Mouse (Mus musculus): ENCODE results near the gene Fgd6. TPM values are rescaled to one million over a fixed set of nuclear protein-coding genes. Genes with fewer than 3 reads are reported as not detected.

The Fgd6 gene
- polyA plus RNA-seq, 1 experiment from 2014 or later = 3.1 TPM

GRCm38 (mm10) chr10:94050736-94051135 lies 14.9 kb downstream of the Fgd6 start:
- Histone ChIP-seq H3K4me1 (ENCODE audit: control insufficient read depth, insufficient read depth, low read length) (no peaks in the 10 kb centered on the region), H3K9me3 (ENCODE audit: control insufficient read depth, low read length) (no peaks in the 10 kb centered on the region), H3K9ac (replicated peaks; ENCODE audit: low read length) (no peak overlapping the region), H3K4me3 (replicated peaks; ENCODE audit: low read depth, low read length) (no peak overlapping the region), H3K27ac (replicated peaks; ENCODE audit: low read depth, low read length) (no peak overlapping the region), H3K27me3 (ENCODE audit: control insufficient read depth, insufficient read depth, low read length) (no peaks in the 10 kb centered on the region), H3K4me2 (ENCODE audit: low read length) (no peak overlapping the region), H3K36me3 (ENCODE audit: control insufficient read depth, insufficient read depth, low read length) (no peaks in the 10 kb centered on the region)
- WGBS = 95% methylated on average over 5 of the region's 5 CpGs
- DNase-seq (no peak), ATAC-seq (ENCODE audit: low FRiP score, low TSS enrichment) (no peak)

GRCm38 (mm10) chr10:94056487-94056886 lies 20.7 kb downstream of the Fgd6 start:
- Histone ChIP-seq H3K27ac (replicated peaks; ENCODE audit: low read depth, low read length) (no peak overlapping the region), H3K27me3 (ENCODE audit: control insufficient read depth, insufficient read depth, low read length) (no peaks in the 10 kb centered on the region), H3K4me1 (ENCODE audit: control insufficient read depth, insufficient read depth, low read length) (no peaks in the 10 kb centered on the region), H3K4me3 (replicated peaks; ENCODE audit: low read depth, low read length) (no peak overlapping the region), H3K9me3 (ENCODE audit: control insufficient read depth, low read length) (no peaks in the 10 kb centered on the region), H3K9ac (replicated peaks; ENCODE audit: low read length) (no peak overlapping the region), H3K4me2 (ENCODE audit: low read length) (no peak overlapping the region), H3K36me3 (ENCODE audit: control insufficient read depth, insufficient read depth, low read length) (no peaks in the 10 kb centered on the region)
- DNase-seq (no peak), ATAC-seq (ENCODE audit: low FRiP score, low TSS enrichment) (no peak)
- WGBS = 85% methylated on average over 6 of the region's 6 CpGs

- Histone ChIP-seq H3K4me2 (ENCODE audit: low read length) (no peak overlapping the region), H3K9ac (replicated peaks; ENCODE audit: low read length) (no peak overlapping the region), H3K4me1 (ENCODE audit: control insufficient read depth, insufficient read depth, low read length) (no peaks in the 10 kb centered on the region), H3K9me3 (ENCODE audit: control insufficient read depth, low read length) (no peaks in the 10 kb centered on the region), H3K4me3 (replicated peaks; ENCODE audit: low read depth, low read length) (no peak overlapping the region), H3K27ac (replicated peaks; ENCODE audit: low read depth, low read length) (no peak overlapping the region), H3K27me3 (ENCODE audit: control insufficient read depth, insufficient read depth, low read length) (no peaks in the 10 kb centered on the region), H3K36me3 (ENCODE audit: control insufficient read depth, insufficient read depth, low read length) (no peaks in the 10 kb centered on the region)
- DNase-seq (no peak), ATAC-seq (ENCODE audit: low FRiP score, low TSS enrichment) (no peak)
- 95% methylated on average over 8 of the region's 8 CpGs for WGBS
Measured at GRCm38 (mm10) chr10:94059618-94060055, 23.8 kb downstream of the Fgd6 start.

GRCm38 (mm10) chr10:94060190-94060589 lies 24.4 kb downstream of the Fgd6 start:
- Histone ChIP-seq H3K4me3 (replicated peaks; ENCODE audit: low read depth, low read length) (no peak overlapping the region), H3K9ac (replicated peaks; ENCODE audit: low read length) (no peak overlapping the region), H3K27ac (replicated peaks; ENCODE audit: low read depth, low read length) (no peak overlapping the region), H3K9me3 (ENCODE audit: control insufficient read depth, low read length) (no peaks in the 10 kb centered on the region), H3K27me3 (ENCODE audit: control insufficient read depth, insufficient read depth, low read length) (no peaks in the 10 kb centered on the region), H3K36me3 (ENCODE audit: control insufficient read depth, insufficient read depth, low read length) (no peaks in the 10 kb centered on the region), H3K4me1 (ENCODE audit: control insufficient read depth, insufficient read depth, low read length) (no peaks in the 10 kb centered on the region), H3K4me2 (ENCODE audit: low read length) (no peak overlapping the region)
- no peak for ATAC-seq (ENCODE audit: low FRiP score, low TSS enrichment)
- no peak for DNase-seq
- 92% methylated on average over 8 of the region's 8 CpGs for WGBS

GRCm38 (mm10) chr10:94062357-94062756 lies 26.6 kb downstream of the Fgd6 start:
- Histone ChIP-seq H3K27me3 (ENCODE audit: control insufficient read depth, insufficient read depth, low read length) (no peaks in the 10 kb centered on the region), H3K27ac (replicated peaks; ENCODE audit: low read depth, low read length) (no peak overlapping the region), H3K4me3 (replicated peaks; ENCODE audit: low read depth, low read length) (no peak overlapping the region), H3K36me3 (ENCODE audit: control insufficient read depth, insufficient read depth, low read length) (no peaks in the 10 kb centered on the region), H3K9me3 (ENCODE audit: control insufficient read depth, low read length) (no peaks in the 10 kb centered on the region), H3K9ac (replicated peaks; ENCODE audit: low read length) (no peak overlapping the region), H3K4me1 (ENCODE audit: control insufficient read depth, insufficient read depth, low read length) (no peaks in the 10 kb centered on the region), H3K4me2 (ENCODE audit: low read length) (no peak overlapping the region)
- DNase-seq (no peak), ATAC-seq (ENCODE audit: low FRiP score, low TSS enrichment) (no peak)
- 61% methylated on average over 5 of the region's 5 CpGs for WGBS

GRCm38 (mm10) chr10:94066896-94067295 lies 31.1 kb downstream of the Fgd6 start:
- Histone ChIP-seq H3K27ac (replicated peaks; ENCODE audit: low read depth, low read length) (no peak overlapping the region), H3K36me3 (ENCODE audit: control insufficient read depth, insufficient read depth, low read length) (no peaks in the 10 kb centered on the region), H3K27me3 (ENCODE audit: control insufficient read depth, insufficient read depth, low read length) (no peaks in the 10 kb centered on the region), H3K9ac (replicated peaks; ENCODE audit: low read length) (no peak overlapping the region), H3K4me2 (ENCODE audit: low read length) (no peak overlapping the region), H3K4me3 (replicated peaks; ENCODE audit: low read depth, low read length) (no peak overlapping the region), H3K9me3 (ENCODE audit: control insufficient read depth, low read length) (no peaks in the 10 kb centered on the region), H3K4me1 (ENCODE audit: control insufficient read depth, insufficient read depth, low read length) (no peaks in the 10 kb centered on the region)
- 68% methylated on average over 3 of the region's 3 CpGs for WGBS
- no peak for DNase-seq
- ATAC-seq (ENCODE audit: low FRiP score, low TSS enrichment) = no peak

GRCm38 (mm10) chr10:94068701-94069100 lies 32.9 kb downstream of the Fgd6 start:
- Histone ChIP-seq H3K36me3 (ENCODE audit: control insufficient read depth, insufficient read depth, low read length) (no peaks in the 10 kb centered on the region), H3K4me3 (replicated peaks; ENCODE audit: low read depth, low read length) (no peak overlapping the region), H3K27ac (replicated peaks; ENCODE audit: low read depth, low read length) (no peak overlapping the region), H3K4me2 (ENCODE audit: low read length) (no peak overlapping the region), H3K4me1 (ENCODE audit: control insufficient read depth, insufficient read depth, low read length) (no peaks in the 10 kb centered on the region), H3K9ac (replicated peaks; ENCODE audit: low read length) (no peak overlapping the region), H3K9me3 (ENCODE audit: control insufficient read depth, low read length) (no peaks in the 10 kb centered on the region), H3K27me3 (ENCODE audit: control insufficient read depth, insufficient read depth, low read length) (no peaks in the 10 kb centered on the region)
- WGBS = 94% methylated on average over 5 of the region's 5 CpGs
- DNase-seq = no peak
- no peak for ATAC-seq (ENCODE audit: low FRiP score, low TSS enrichment)

GRCm38 (mm10) chr10:94071641-94072040 lies 35.8 kb downstream of the Fgd6 start:
- no peak for ATAC-seq (ENCODE audit: low FRiP score, low TSS enrichment)
- Histone ChIP-seq H3K9me3 (ENCODE audit: control insufficient read depth, low read length) (no peaks in the 10 kb centered on the region), H3K4me1 (ENCODE audit: control insufficient read depth, insufficient read depth, low read length) (no peaks in the 10 kb centered on the region), H3K36me3 (ENCODE audit: control insufficient read depth, insufficient read depth, low read length) (no peaks in the 10 kb centered on the region), H3K9ac (replicated peaks; ENCODE audit: low read length) (no peak overlapping the region), H3K27me3 (ENCODE audit: control insufficient read depth, insufficient read depth, low read length) (no peaks in the 10 kb centered on the region), H3K4me2 (ENCODE audit: low read length) (no peak overlapping the region), H3K27ac (replicated peaks; ENCODE audit: low read depth, low read length) (no peak overlapping the region), H3K4me3 (replicated peaks; ENCODE audit: low read depth, low read length) (no peak overlapping the region)
- no peak for DNase-seq
- 86% methylated on average over 7 of the region's 7 CpGs for WGBS

- no peak for ATAC-seq (ENCODE audit: low FRiP score, low TSS enrichment)
- no peak overlapping the region for H3K27ac ChIP-seq (replicated peaks; ENCODE audit: low read depth, low read length)
- 73% methylated on average over 10 of the region's 10 CpGs for WGBS
Measured at GRCm38 (mm10) chr10:94072261-94072915, 36.6 kb downstream of the Fgd6 start.

More at GRCm38 (mm10) chr10:94072261-94072915, 36.6 kb downstream of the Fgd6 start:
- Histone ChIP-seq H3K4me1 (ENCODE audit: control insufficient read depth, insufficient read depth, low read length) (0 out of 2 replicates have a peak, but pooled peaks cover 6% of the 10 kb centered on the region), H3K4me3 (replicated peaks; ENCODE audit: low read depth, low read length) (no peak overlapping the region), H3K27me3 (ENCODE audit: control insufficient read depth, insufficient read depth, low read length) (no peaks in the 10 kb centered on the region), H3K4me2 (ENCODE audit: low read length) (no peak overlapping the region), H3K9ac (replicated peaks; ENCODE audit: low read length) (no peak overlapping the region), H3K9me3 (ENCODE audit: control insufficient read depth, low read length) (no peaks in the 10 kb centered on the region), H3K36me3 (ENCODE audit: control insufficient read depth, insufficient read depth, low read length) (no peaks in the 10 kb centered on the region)
- DNase-seq = peak; percentile 37
